Comparison of ENCODE assay signal across 8 mouse cellular contexts in genomic region chr11:96916044-96916884, GRCm38 (mm10). TPM values are rescaled to one million over a fixed set of nuclear protein-coding genes. Genes with fewer than 3 reads are reported as not detected.
DNase-seq lines count a peak whose midpoint lies in the region; ATAC-seq and TF ChIP-seq lines count a peak whose summit lies in the region.

Gene Cdk5rap3 (minus strand): TSS chr11:96916496.

- peaks cover 11% of the 10 kb centered on the region for H3K36me3 ChIP-seq in kidney, embryonic 14.5 days (ENCODE audit: control insufficient read depth, insufficient read depth, low read length)
- peaks cover 11% of the 10 kb centered on the region for H3K36me3 ChIP-seq in limb, embryonic 15.5 days

- H3K27ac ChIP-seq in bone marrow macrophage, adult 2 months (ENCODE audit: insufficient read depth, low read depth, low read length), result peak within 1 kb of the TSS; percentile 38
- H3K27ac ChIP-seq in embryonic fibroblast, embryonic 13.5 days (ENCODE audit: insufficient read depth, low read length), result peak within 1 kb of the TSS; percentile 17; the same call in 1 of the 2 replicates
- peak within 1 kb of the TSS; percentile 61; the same call in 1 of the 2 replicates for H3K27ac ChIP-seq in kidney, embryonic 14.5 days (ENCODE audit: low read depth, low read length)
- H3K27ac ChIP-seq in limb, embryonic 15.5 days, result peak within 1 kb of the TSS; percentile 86

- H3K4me1 ChIP-seq in bone marrow macrophage, adult 2 months (ENCODE audit: control insufficient read depth, insufficient read depth, low read length), result peaks cover 6% of the 10 kb centered on the region; the same call in 1 of the 2 replicates
- peaks cover 9% of the 10 kb centered on the region for H3K4me1 ChIP-seq in embryonic fibroblast, embryonic 13.5 days (ENCODE audit: control insufficient read depth, insufficient read depth, low read length)
- H3K4me1 ChIP-seq in kidney, embryonic 14.5 days (ENCODE audit: control insufficient read depth, insufficient read depth, low read length), result peaks cover 10% of the 10 kb centered on the region
- peaks cover 16% of the 10 kb centered on the region for H3K4me1 ChIP-seq in limb, embryonic 15.5 days

- WGBS in kidney, embryonic 14.5 days, result under 1% methylated on average over 55 of the region's 55 CpGs
- under 1% methylated on average over 47 of the region's 55 CpGs for WGBS in limb, embryonic 15.5 days

- no peaks in the 10 kb centered on the region for H3K9me3 ChIP-seq in kidney, embryonic 14.5 days (ENCODE audit: control insufficient read depth, low read length)
- H3K9me3 ChIP-seq in limb, embryonic 15.5 days, result no peaks in the 10 kb centered on the region

- TF ChIP-seq POLR2A in bone marrow macrophage, adult 2 months (IDR thresholded peaks at IDR 0.05; ENCODE audit: borderline replicate concordance, low read depth, low read length), result no peak
- peak; percentile 68 for TF ChIP-seq POLR2A in embryonic fibroblast, embryonic 13.5 days (IDR thresholded peaks at IDR 0.05; ENCODE audit: low read depth, low read length)

- DNase-seq in A20 (ENCODE audit: low read depth, low spot score), result peak; percentile 100
- peak; percentile 98 to 99 for DNase-seq in heart, adult 9 months (ENCODE audit: low spot score in 2 of 2)
- peak; percentile 97 to 99 for DNase-seq in monocyte, adult 2 months (ENCODE audit: low read depth in 1 of 2, low spot score in 2 of 2)
- peak; percentile 99 for DNase-seq in spleen, postnatal 36 days (ENCODE audit: low spot score in 2 of 2)

- ATAC-seq in kidney, embryonic 14.5 days (ENCODE audit: low FRiP score, low TSS enrichment), result peak; percentile 98
- peak; percentile 95 for ATAC-seq in limb, embryonic 15.5 days (ENCODE audit: insufficient number of reproducible peaks, low FRiP score, low TSS enrichment, low read depth)

- peak within 1 kb of the TSS; percentile 65 for H3K9ac ChIP-seq in kidney, embryonic 14.5 days (ENCODE audit: low read depth, low read length)
- H3K9ac ChIP-seq in limb, embryonic 15.5 days, result peak within 1 kb of the TSS; percentile 66

- TF ChIP-seq CTCF in bone marrow macrophage, adult 2 months (IDR thresholded peaks at IDR 0.05; ENCODE audit: low read depth, low read length), result peak; percentile 73
- TF ChIP-seq CTCF in embryonic fibroblast, embryonic 13.5 days (IDR thresholded peaks at IDR 0.05; ENCODE audit: borderline replicate concordance, insufficient read depth, low read length), result peak; percentile 79

- no peaks in the 10 kb centered on the region for H3K27me3 ChIP-seq in kidney, embryonic 14.5 days (ENCODE audit: control insufficient read depth, insufficient read depth, low read length)
- 0 out of 2 replicates have a peak, but pooled peaks cover 3% of the 10 kb centered on the region for H3K27me3 ChIP-seq in limb, embryonic 15.5 days

- H3K4me3 ChIP-seq in bone marrow macrophage, adult 2 months (ENCODE audit: insufficient read depth, low read length), result peak within 1 kb of the TSS; percentile 82
- H3K4me3 ChIP-seq in embryonic fibroblast, embryonic 13.5 days (ENCODE audit: insufficient read depth, low read length), result peak within 1 kb of the TSS; percentile 82
- H3K4me3 ChIP-seq in kidney, embryonic 14.5 days (ENCODE audit: low read length), result peak within 1 kb of the TSS; percentile 67
- peak within 1 kb of the TSS; percentile 82 for H3K4me3 ChIP-seq in limb, embryonic 15.5 days

- H3K4me2 ChIP-seq in kidney, embryonic 14.5 days (replicated peaks; ENCODE audit: low read depth, low read length), result peak within 1 kb of the TSS; percentile 79
- peak within 1 kb of the TSS; percentile 91 for H3K4me2 ChIP-seq in limb, embryonic 15.5 days

RNA-seq across cellular contexts. Expression of gene Cdk5rap3, which starts in this region (rescaled TPM):
- polyA plus RNA-seq in bone marrow macrophage, adult 2 months (2012; ENCODE audit: insufficient read depth, insufficient read length, missing spikeins), result 26.3 and 30.0 TPM in 2 replicates
- 47.6 and 55.7 TPM in 2 replicates for polyA plus RNA-seq in embryonic fibroblast, embryonic 13.5 days (2011; ENCODE audit: insufficient read length, low read depth, missing spikeins)
- 66.9 and 69.1 TPM in 2 replicates for polyA plus RNA-seq in kidney, embryonic 14.5 days (2014; fragmentation: Nextera tagmentation; extraction: Ambion mirVana)
- polyA plus RNA-seq in limb, embryonic 15.5 days (2015; fragmentation: Nextera tagmentation; extraction: Ambion mirVana), result 76.2 and 87.4 TPM in 2 replicates

Comparison
In these comparisons a context has a peak if more than half of its experiments do, and no peak if none do; other contexts are left out.
1. Peak in every context shown above with its lines: DNase-seq, ATAC-seq, H3K4me3 ChIP-seq and H3K27ac ChIP-seq.
2. H3K27ac ChIP-seq: peak in every context shown above with its lines; median percentile 86 in limb, embryonic 15.5 days; 61 in kidney, embryonic 14.5 days; 38 in bone marrow macrophage, adult 2 months; 17 in embryonic fibroblast, embryonic 13.5 days.